Mouse (Mus musculus) ES-Bruce4 (cell line): Measurements from ENCODE around the gene Igflr1. TPM values are rescaled to one million over a fixed set of nuclear protein-coding genes. Genes with fewer than 3 reads are reported as not detected.

Experiments
- H3K27ac ChIP-seq: 2 replicates; pipeline ENCODE4 v1.5.1; 2012; ENCODE audit warnings: low read length, inconsistent platforms; ENCODE audit not compliant: insufficient read depth
- H3K27me3 ChIP-seq: 2 replicates; pipeline ENCODE4 v1.6.1; 2012; ENCODE audit warnings: mild to moderate bottlenecking, low read length, inconsistent platforms; ENCODE audit not compliant: control insufficient read depth, poor library complexity, insufficient read depth, severe bottlenecking
- H3K36me3 ChIP-seq: 2 replicates; pipeline ENCODE4 v1.6.1; 2012; ENCODE audit warnings: inconsistent platforms, mild to moderate bottlenecking, low read length, moderate library complexity; ENCODE audit not compliant: control insufficient read depth, poor library complexity, insufficient read depth, severe bottlenecking
- H3K4me1 ChIP-seq: one replicate; pipeline ENCODE4 v1.8.1; 2011; ENCODE audit warnings: low read length; ENCODE audit not compliant: control insufficient read depth, insufficient read depth
- H3K4me3 ChIP-seq: 2 replicates; pipeline ENCODE4 v1.5.1; 2011; ENCODE audit warnings: low read depth, mild to moderate bottlenecking, low read length
- H3K9ac ChIP-seq: 2 replicates; pipeline ENCODE4 v1.6.1; 2012; ENCODE audit warnings: low read depth, mild to moderate bottlenecking, inconsistent platforms; ENCODE audit not compliant: poor library complexity, severe bottlenecking
- H3K9me3 ChIP-seq: replicated peaks from 2 replicates; pipeline ENCODE4 v1.6.1; 2012; ENCODE audit warnings: mild to moderate bottlenecking, low read length, inconsistent platforms; ENCODE audit not compliant: control insufficient read depth, poor library complexity, insufficient read depth, severe bottlenecking
- CTCF ChIP-seq: IDR thresholded peaks from one replicate; pipeline ENCODE4 v1.8.1; 2011; ENCODE audit warnings: low read depth, low read length
- EP300 ChIP-seq: IDR thresholded peaks from 2 replicates; pipeline ENCODE4 v1.6.1; 2011; ENCODE audit warnings: low read depth, low read length; ENCODE audit not compliant: insufficient read depth
- POLR2A ChIP-seq: IDR thresholded peaks from one replicate; pipeline ENCODE4 v1.8.1; 2011; ENCODE audit warnings: low read length; ENCODE audit not compliant: insufficient read depth
- polyA plus RNA-seq: library from polyadenylated mRNA; stranded (reverse); fragments of >200 nt; gene quantifications from 2 replicates; pipeline ENCODE4 v1.2.4, GENCODE M21; 2011; ENCODE audit warnings: low read depth; ENCODE audit not compliant: missing spikeins, insufficient read depth, insufficient read length

Gene Igflr1
- polyA plus RNA-seq, 1 experiment = 0.72 TPM

GRCm38 (mm10) chr7:30534633-30535577, 30.3 kb upstream of the Igflr1 start, which contains the start of gene Arhgap33:
TSS of gene Arhgap33 (minus strand) at chr7:30535060.
- Histone ChIP-seq H3K9ac (peak within 1 kb of the TSS; percentile 62), H3K4me1 (no peaks in the 10 kb centered on the region), H3K9me3 (0 out of 2 replicates have a peak, but pooled peaks cover 4% of the 10 kb centered on the region), H3K36me3 (no peaks in the 10 kb centered on the region), H3K27me3 (peaks cover 4% of the 10 kb centered on the region; the same call in 1 of the 2 replicates), H3K4me3 (peak within 1 kb of the TSS; percentile 80), H3K27ac (no peak within 1 kb of the TSS)
- no peak for TF ChIP-seq CTCF
- TF ChIP-seq EP300 = no peak
- TF ChIP-seq POLR2A = no peak

- no peaks in the 10 kb centered on the region for H3K27me3 ChIP-seq
- H3K27ac ChIP-seq = no peak overlapping the region
- peaks cover 2% of the 10 kb centered on the region for H3K4me1 ChIP-seq
- H3K9ac ChIP-seq = 0 out of 2 replicates have a peak overlapping the region, but pooled peaks have one; percentile 6
- H3K4me3 ChIP-seq = no peak overlapping the region
- no peaks in the 10 kb centered on the region for H3K36me3 ChIP-seq
- no peaks in the 10 kb centered on the region for H3K9me3 ChIP-seq
- no peak for TF ChIP-seq CTCF
- TF ChIP-seq POLR2A = no peak
- TF ChIP-seq EP300 = no peak
These were observed 24.7 kb upstream of the Igflr1 start for GRCm38 (mm10) chr7:30540572-30540971.

- no peaks in the 10 kb centered on the region for H3K27me3 ChIP-seq
- no peaks in the 10 kb centered on the region; the same call in none of the 2 replicates for H3K36me3 ChIP-seq
- no peak overlapping the region for H3K4me3 ChIP-seq
- H3K9ac ChIP-seq = no peak overlapping the region
- H3K27ac ChIP-seq = no peak overlapping the region
- H3K9me3 ChIP-seq = no peaks in the 10 kb centered on the region
- peaks cover 2% of the 10 kb centered on the region for H3K4me1 ChIP-seq
- TF ChIP-seq CTCF (no peak), EP300 (no peak), POLR2A (no peak)
These were observed 20.9 kb upstream of the Igflr1 start for GRCm38 (mm10) chr7:30544327-30544726.

- H3K9ac ChIP-seq = no peak overlapping the region
- no peaks in the 10 kb centered on the region; the same call in none of the 2 replicates for H3K36me3 ChIP-seq
- H3K9me3 ChIP-seq = no peaks in the 10 kb centered on the region
- no peak for TF ChIP-seq EP300
- TF ChIP-seq POLR2A = no peak
- no peak for TF ChIP-seq CTCF
- H3K27ac ChIP-seq = no peak overlapping the region
- no peak overlapping the region for H3K4me3 ChIP-seq
- no peaks in the 10 kb centered on the region for H3K27me3 ChIP-seq
- no peaks in the 10 kb centered on the region for H3K4me1 ChIP-seq
These were observed 15.3 kb upstream of the Igflr1 start for GRCm38 (mm10) chr7:30549880-30550279.

- no peaks in the 10 kb centered on the region for H3K27me3 ChIP-seq
- no peaks in the 10 kb centered on the region for H3K9me3 ChIP-seq
- no peak overlapping the region for H3K27ac ChIP-seq
- no peaks in the 10 kb centered on the region for H3K4me1 ChIP-seq
- peaks cover 7% of the 10 kb centered on the region for H3K36me3 ChIP-seq
- H3K9ac ChIP-seq = no peak overlapping the region
- no peak for TF ChIP-seq CTCF
- TF ChIP-seq POLR2A = no peak
- TF ChIP-seq EP300 = no peak
- H3K4me3 ChIP-seq = no peak overlapping the region
These were observed 14.6 kb upstream of the Igflr1 start for GRCm38 (mm10) chr7:30550603-30551002.

- Histone ChIP-seq H3K36me3 (peaks cover 12% of the 10 kb centered on the region), H3K4me3 (peak overlapping the region; percentile 94), H3K27ac (peak overlapping the region; percentile 90), H3K4me1 (no peaks in the 10 kb centered on the region), H3K27me3 (no peaks in the 10 kb centered on the region), H3K9me3 (no peaks in the 10 kb centered on the region), H3K9ac (peak overlapping the region; percentile 60)
- TF ChIP-seq EP300 = no peak
These were observed 13.7 kb upstream of the Igflr1 start for GRCm38 (mm10) chr7:30551445-30552101.
